In the genomic region with DNA sequence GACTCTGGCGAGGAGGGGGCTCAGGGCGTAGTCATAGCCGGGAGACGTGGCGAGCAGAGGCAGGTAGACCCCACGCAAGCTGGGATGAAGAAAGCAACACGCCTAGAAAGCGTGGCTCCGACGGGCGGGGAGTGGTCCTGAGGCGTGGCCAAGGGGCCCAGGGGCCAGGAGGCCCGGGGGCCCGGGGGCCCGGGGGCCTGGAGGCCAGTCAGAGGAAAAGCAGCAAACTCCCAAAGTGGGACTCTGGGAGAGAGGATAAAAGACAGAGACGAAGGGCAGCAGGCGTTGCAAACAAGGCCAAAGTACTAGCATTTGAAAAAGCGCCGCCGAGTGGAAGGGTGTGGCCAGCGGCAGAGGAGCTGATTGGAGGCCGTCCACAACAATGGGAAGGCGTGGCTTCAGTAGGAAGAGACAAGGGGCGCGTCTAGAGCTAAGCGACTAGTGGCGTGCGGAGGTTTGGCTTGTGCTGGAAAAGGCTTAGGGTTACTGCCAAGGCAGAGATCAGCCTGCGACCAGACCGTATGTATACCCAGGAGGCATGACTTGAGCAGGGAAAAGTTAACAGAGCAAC, we compare ENCODE assay signal across 8 mouse cellular contexts. TPM values are rescaled to one million over a fixed set of nuclear protein-coding genes. Genes with fewer than 3 reads are reported as not detected.
DNase-seq lines count a peak whose midpoint lies in the region; ATAC-seq lines count a peak whose summit lies in the region.

No protein-coding gene starts in this region.

- peak overlapping the region; percentile 89 for H3K27ac ChIP-seq in forebrain, embryonic 16.5 days (ENCODE audit: low read length)

- no peaks in the 10 kb centered on the region for H3K27me3 ChIP-seq in forebrain, embryonic 16.5 days (replicated peaks; ENCODE audit: control insufficient read depth, insufficient read depth, low read length)

- ATAC-seq in forebrain, embryonic 16.5 days, result peak; percentile 78

- DNase-seq in MN1 (ENCODE audit: low spot score), result peak; percentile 89
- DNase-seq in c-Kit-positive CD71-positive TER-119-negative erythroid progenitor cells, embryonic 14.5 days (ENCODE audit: low read depth), result peak; percentile 82
- peak; percentile 92 for DNase-seq in heart, postnatal 4 days
- DNase-seq in layer of hippocampus, adult 9-11 months, result peak; percentile 73
- peak; percentile 92 for DNase-seq in lung, postnatal 25 days (ENCODE audit: low spot score)
- DNase-seq in retina, embryonic 14.5 days (ENCODE audit: low spot score), result peak; percentile 95
- peak; percentile 88 for DNase-seq in urinary bladder, postnatal 14 days (ENCODE audit: low spot score)

- H3K36me3 ChIP-seq in forebrain, embryonic 16.5 days (ENCODE audit: control insufficient read depth, insufficient read depth), result peaks cover 9% of the 10 kb centered on the region; the same call in 1 of the 2 replicates

- H3K4me1 ChIP-seq in forebrain, embryonic 16.5 days (replicated peaks; ENCODE audit: control insufficient read depth, insufficient read depth, low read length), result peaks cover 37% of the 10 kb centered on the region

- H3K4me3 ChIP-seq in forebrain, embryonic 16.5 days (replicated peaks; ENCODE audit: low read length), result peak overlapping the region; percentile 92

- peak overlapping the region; percentile 100 for H3K4me2 ChIP-seq in forebrain, embryonic 16.5 days (ENCODE audit: low read length)

- H3K9ac ChIP-seq in forebrain, embryonic 16.5 days (replicated peaks; ENCODE audit: low read depth, low read length), result peak overlapping the region; percentile 75

- WGBS in forebrain, embryonic 16.5 days, result under 1% methylated on average over 30 of the region's 30 CpGs

- H3K9me3 ChIP-seq in forebrain, embryonic 16.5 days (ENCODE audit: control insufficient read depth, low read length), result no peaks in the 10 kb centered on the region

RNA-seq across cellular contexts. Expression of a gene that starts 0.3 kb away (rescaled TPM):
- 467 and 469 TPM in 2 replicates for polyA plus RNA-seq in forebrain, embryonic 16.5 days (2015; fragmentation: Nextera tagmentation; extraction: Ambion mirVana)
- total RNA-seq in heart, postnatal 4 days (2021), result 100 to 1,000 TPM; 213 to 225 TPM

RNA-seq across cellular contexts. Expression of a gene that starts 1.6 kb away (rescaled TPM):
- polyA plus RNA-seq in forebrain, embryonic 16.5 days (2015; fragmentation: Nextera tagmentation; extraction: Ambion mirVana), result 15.0 and 16.2 TPM in 2 replicates
- 10 to 100 TPM; 16.1 to 16.5 TPM for total RNA-seq in heart, postnatal 4 days (2021)

RNA-seq across cellular contexts. Expression of a gene that starts 8.9 kb away (rescaled TPM):
- polyA plus RNA-seq in forebrain, embryonic 16.5 days (2015; fragmentation: Nextera tagmentation; extraction: Ambion mirVana), result 58.9 and 63.2 TPM in 2 replicates
- 10 to 100 TPM; 20.5 to 22.1 TPM for total RNA-seq in heart, postnatal 4 days (2021)

Comparison
In these comparisons a context has a peak if more than half of its experiments do, and no peak if none do; other contexts are left out.
1. Peak in every context shown above with its lines: DNase-seq, ATAC-seq, H3K4me3 ChIP-seq and H3K27ac ChIP-seq.